Mouse (Mus musculus): ENCODE measurements around the gene Swi5. TPM values are rescaled to one million over a fixed set of nuclear protein-coding genes. Genes with fewer than 3 reads are reported as not detected.

Swi5 gene
- polyA plus RNA-seq, 1 experiment from 2014 or later: 368 TPM

GRCm38 (mm10) chr2:32321591-32322298 is 33.9 kb upstream of the Swi5 start:
- Histone ChIP-seq H3K4me3 (replicated peaks; ENCODE audit: low read length) (no peak overlapping the region), H3K27ac (ENCODE audit: low read length) (peak overlapping the region; percentile 84), H3K9ac (replicated peaks; ENCODE audit: low read depth, low read length) (peak overlapping the region; percentile 22; the same call in 1 of the 2 replicates), H3K27me3 (replicated peaks; ENCODE audit: control insufficient read depth, insufficient read depth, low read length) (no peaks in the 10 kb centered on the region), H3K9me3 (ENCODE audit: control insufficient read depth, low read length) (no peaks in the 10 kb centered on the region), H3K4me1 (replicated peaks; ENCODE audit: control insufficient read depth, insufficient read depth, low read length) (peaks cover 17% of the 10 kb centered on the region), H3K4me2 (ENCODE audit: low read length) (no peak overlapping the region), H3K36me3 (ENCODE audit: control insufficient read depth, insufficient read depth) (no peaks in the 10 kb centered on the region)
- no peak for ATAC-seq
- 67% methylated on average over 9 of the region's 9 CpGs for WGBS

DNA sequence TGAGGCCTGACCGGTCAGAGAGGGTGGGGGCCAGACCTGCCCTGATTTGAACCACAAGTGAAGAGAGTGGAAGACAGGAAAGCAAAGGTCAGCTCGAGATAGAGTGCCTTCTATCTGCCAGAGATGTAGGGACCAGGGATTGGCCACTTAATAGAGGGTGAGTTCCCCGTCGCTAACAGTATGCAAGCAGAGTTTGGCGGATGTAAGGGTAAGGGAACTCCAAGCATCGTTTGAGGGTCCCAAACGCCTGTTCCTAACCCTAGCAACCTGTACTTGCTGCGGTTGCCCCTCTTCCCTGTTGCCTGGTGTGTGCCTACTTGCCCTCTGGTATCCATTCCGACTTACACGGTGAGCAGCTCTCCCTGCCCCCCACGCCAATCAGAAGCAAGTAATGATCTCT is 32.8 kb upstream of the Swi5 start:
- WGBS: 76% methylated on average over 11 of the region's 11 CpGs
- ATAC-seq: no peak
- H3K27ac ChIP-seq (ENCODE audit: low read length): no peak overlapping the region

DNA sequence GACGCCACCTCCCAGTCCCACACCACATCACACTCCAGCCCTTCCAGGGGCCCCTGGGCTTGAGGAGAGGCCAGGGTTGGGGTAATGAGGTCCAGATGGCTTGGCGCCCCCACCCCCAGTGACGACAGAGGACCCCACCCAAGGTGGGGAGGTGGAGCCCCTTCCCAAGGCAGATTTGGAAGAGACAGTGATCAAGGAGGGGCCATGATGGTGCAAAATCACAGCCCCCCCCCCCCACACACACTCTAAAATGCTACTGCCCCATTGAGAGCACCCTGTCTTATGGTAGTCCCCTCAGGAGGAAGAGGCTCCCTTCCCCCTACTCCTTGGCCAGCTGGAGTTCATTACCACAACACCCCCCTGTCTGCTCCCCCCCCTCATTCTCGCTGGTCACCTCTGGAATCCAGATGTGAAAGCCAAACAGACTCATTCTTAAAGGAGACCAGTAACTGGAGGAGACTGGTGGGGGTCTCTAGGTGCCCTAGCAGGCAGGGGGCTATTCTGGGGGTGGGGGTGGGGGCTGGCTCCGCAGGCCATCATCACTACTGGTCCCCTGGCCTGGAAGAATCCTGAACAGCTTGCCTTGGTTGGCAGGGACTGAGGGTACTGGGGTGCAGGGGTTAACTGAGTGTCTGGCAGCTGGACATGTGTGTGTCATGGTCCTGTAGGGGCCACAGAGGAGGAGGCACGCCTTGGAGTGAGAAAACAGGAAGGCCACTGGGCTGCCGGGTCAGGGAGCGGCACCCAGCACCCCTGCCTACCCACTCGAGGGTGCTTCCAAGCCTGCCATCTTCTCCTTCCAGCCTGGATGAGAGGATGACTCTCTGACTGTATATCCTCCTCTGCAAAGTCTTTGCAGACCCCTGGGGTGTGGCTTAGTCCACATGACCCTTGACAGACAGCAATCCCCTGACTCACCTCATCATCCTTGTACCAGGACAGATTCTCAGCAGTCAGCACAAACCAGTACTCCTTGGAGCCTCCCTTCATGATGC is 32.0 kb upstream of the Swi5 start:
- no peaks in the 10 kb centered on the region for H3K9me3 ChIP-seq (ENCODE audit: control insufficient read depth, low read length)
- H3K4me2 ChIP-seq (ENCODE audit: low read length): no peak overlapping the region
- peaks cover 17% of the 10 kb centered on the region for H3K4me1 ChIP-seq (replicated peaks; ENCODE audit: control insufficient read depth, insufficient read depth, low read length)
- no peak overlapping the region for H3K4me3 ChIP-seq (replicated peaks; ENCODE audit: low read length)
- no peak for ATAC-seq
- WGBS: 71% methylated on average over 9 of the region's 9 CpGs
- H3K36me3 ChIP-seq (ENCODE audit: control insufficient read depth, insufficient read depth): 0 out of 2 replicates have a peak, but pooled peaks cover 2% of the 10 kb centered on the region
- H3K9ac ChIP-seq (replicated peaks; ENCODE audit: low read depth, low read length): no peak overlapping the region
- no peak overlapping the region for H3K27ac ChIP-seq (ENCODE audit: low read length)
- no peaks in the 10 kb centered on the region for H3K27me3 ChIP-seq (replicated peaks; ENCODE audit: control insufficient read depth, insufficient read depth, low read length)

More for the DNA sequence above, 32.8 kb upstream of the Swi5 start:
- H3K4me2 ChIP-seq (ENCODE audit: low read length): no peak overlapping the region
- H3K36me3 ChIP-seq (ENCODE audit: control insufficient read depth, insufficient read depth): no peaks in the 10 kb centered on the region
- H3K9ac ChIP-seq (replicated peaks; ENCODE audit: low read depth, low read length): no peak overlapping the region
- peaks cover 17% of the 10 kb centered on the region for H3K4me1 ChIP-seq (replicated peaks; ENCODE audit: control insufficient read depth, insufficient read depth, low read length)
- no peaks in the 10 kb centered on the region for H3K9me3 ChIP-seq (ENCODE audit: control insufficient read depth, low read length)
- H3K4me3 ChIP-seq (replicated peaks; ENCODE audit: low read length): no peak overlapping the region
- no peaks in the 10 kb centered on the region for H3K27me3 ChIP-seq (replicated peaks; ENCODE audit: control insufficient read depth, insufficient read depth, low read length)

DNA sequence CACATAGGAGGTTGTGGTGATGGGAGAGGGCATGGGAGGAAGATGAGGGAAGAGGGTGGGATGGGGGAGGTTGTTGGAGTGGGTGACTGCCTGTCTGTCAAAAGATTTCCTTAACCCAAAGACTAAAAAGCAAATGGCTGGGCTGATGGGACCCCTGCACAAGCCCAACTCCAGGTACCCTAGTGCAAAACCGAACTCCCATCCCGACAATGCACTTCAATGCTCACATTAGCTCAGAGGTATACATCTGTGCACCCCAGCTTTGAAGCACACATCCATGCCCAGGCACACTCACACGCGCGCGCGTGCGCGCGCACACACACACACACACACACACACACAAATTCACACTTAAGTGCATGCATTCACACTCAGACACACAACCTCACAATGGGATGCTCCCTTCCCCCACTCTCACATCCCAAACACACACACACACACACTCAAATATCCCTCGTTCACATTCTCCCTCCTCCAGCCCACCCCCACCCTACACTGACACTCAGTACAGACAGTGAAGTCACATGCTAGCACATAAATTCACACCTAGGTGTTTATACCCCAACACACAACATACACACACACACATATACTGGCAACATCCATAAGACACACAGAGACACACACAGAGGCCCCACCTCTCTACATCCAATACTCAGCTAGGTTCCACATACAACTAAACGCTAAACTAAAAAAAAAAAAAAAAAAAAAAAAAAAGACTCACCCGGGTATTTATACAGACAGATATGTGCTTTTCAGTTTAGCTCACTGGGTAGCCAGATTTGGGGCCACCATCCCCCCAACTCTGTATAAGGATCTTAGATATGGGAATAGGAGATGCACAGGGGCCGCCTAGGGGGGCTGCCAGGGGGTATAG is 31.1 kb upstream of the Swi5 start:
- H3K27me3 ChIP-seq (replicated peaks; ENCODE audit: control insufficient read depth, insufficient read depth, low read length): no peaks in the 10 kb centered on the region
- H3K27ac ChIP-seq (ENCODE audit: low read length): no peak overlapping the region
- H3K4me1 ChIP-seq (replicated peaks; ENCODE audit: control insufficient read depth, insufficient read depth, low read length): peaks cover 17% of the 10 kb centered on the region
- no peak overlapping the region; the same call in none of the 2 replicates for H3K4me2 ChIP-seq (ENCODE audit: low read length)
- 0 out of 2 replicates have a peak, but pooled peaks cover 2% of the 10 kb centered on the region for H3K36me3 ChIP-seq (ENCODE audit: control insufficient read depth, insufficient read depth)
- 79% methylated on average over 14 of the region's 14 CpGs for WGBS
- ATAC-seq: no peak
- H3K9ac ChIP-seq (replicated peaks; ENCODE audit: low read depth, low read length): no peak overlapping the region
- H3K4me3 ChIP-seq (replicated peaks; ENCODE audit: low read length): no peak overlapping the region
- H3K9me3 ChIP-seq (ENCODE audit: control insufficient read depth, low read length): no peaks in the 10 kb centered on the region

GRCm38 (mm10) chr2:32317791-32318417 is 30.0 kb upstream of the Swi5 start:
- ATAC-seq: no peak
- Histone ChIP-seq H3K9me3 (ENCODE audit: control insufficient read depth, low read length) (no peaks in the 10 kb centered on the region), H3K27ac (ENCODE audit: low read length) (no peak overlapping the region), H3K4me1 (replicated peaks; ENCODE audit: control insufficient read depth, insufficient read depth, low read length) (peaks cover 13% of the 10 kb centered on the region), H3K36me3 (ENCODE audit: control insufficient read depth, insufficient read depth) (0 out of 2 replicates have a peak, but pooled peaks cover 2% of the 10 kb centered on the region), H3K27me3 (replicated peaks; ENCODE audit: control insufficient read depth, insufficient read depth, low read length) (no peaks in the 10 kb centered on the region), H3K4me2 (ENCODE audit: low read length) (peak overlapping the region; percentile 34), H3K4me3 (replicated peaks; ENCODE audit: low read length) (peak overlapping the region; percentile 9; the same call in 1 of the 2 replicates), H3K9ac (replicated peaks; ENCODE audit: low read depth, low read length) (peak overlapping the region; percentile 23; the same call in 1 of the 2 replicates)
- 10% methylated on average over 16 of the region's 19 CpGs for WGBS

- Histone ChIP-seq H3K27ac (ENCODE audit: low read length) (no peak overlapping the region), H3K4me1 (replicated peaks; ENCODE audit: control insufficient read depth, insufficient read depth, low read length) (peaks cover 11% of the 10 kb centered on the region), H3K9me3 (ENCODE audit: control insufficient read depth, low read length) (no peaks in the 10 kb centered on the region), H3K9ac (replicated peaks; ENCODE audit: low read depth, low read length) (no peak overlapping the region), H3K4me3 (replicated peaks; ENCODE audit: low read length) (no peak overlapping the region), H3K4me2 (ENCODE audit: low read length) (no peak overlapping the region), H3K27me3 (replicated peaks; ENCODE audit: control insufficient read depth, insufficient read depth, low read length) (no peaks in the 10 kb centered on the region), H3K36me3 (ENCODE audit: control insufficient read depth, insufficient read depth) (0 out of 2 replicates have a peak, but pooled peaks cover 2% of the 10 kb centered on the region)
- ATAC-seq: no peak
- 73% methylated on average over 20 of the region's 20 CpGs for WGBS
Measured at GRCm38 (mm10) chr2:32316887-32317656, 29.2 kb upstream of the Swi5 start.

- H3K9ac ChIP-seq (replicated peaks; ENCODE audit: low read depth, low read length): no peak overlapping the region
- H3K4me2 ChIP-seq (ENCODE audit: low read length): no peak overlapping the region
- H3K9me3 ChIP-seq (ENCODE audit: control insufficient read depth, low read length): no peaks in the 10 kb centered on the region
- H3K4me1 ChIP-seq (replicated peaks; ENCODE audit: control insufficient read depth, insufficient read depth, low read length): peaks cover 18% of the 10 kb centered on the region
- no peak for ATAC-seq
- 10% methylated on average over 8 of the region's 8 CpGs for WGBS
- H3K27ac ChIP-seq (ENCODE audit: low read length): no peak overlapping the region
- 0 out of 2 replicates have a peak, but pooled peaks cover 2% of the 10 kb centered on the region for H3K36me3 ChIP-seq (ENCODE audit: control insufficient read depth, insufficient read depth)
- no peak overlapping the region for H3K4me3 ChIP-seq (replicated peaks; ENCODE audit: low read length)
- H3K27me3 ChIP-seq (replicated peaks; ENCODE audit: control insufficient read depth, insufficient read depth, low read length): no peaks in the 10 kb centered on the region
Measured at GRCm38 (mm10) chr2:32315751-32316150, 27.9 kb upstream of the Swi5 start.

GRCm38 (mm10) chr2:32314831-32315230 is 27.0 kb upstream of the Swi5 start:
- Histone ChIP-seq H3K27ac (ENCODE audit: low read length) (no peak overlapping the region), H3K9ac (replicated peaks; ENCODE audit: low read depth, low read length) (no peak overlapping the region), H3K4me3 (replicated peaks; ENCODE audit: low read length) (no peak overlapping the region), H3K9me3 (ENCODE audit: control insufficient read depth, low read length) (no peaks in the 10 kb centered on the region), H3K27me3 (replicated peaks; ENCODE audit: control insufficient read depth, insufficient read depth, low read length) (no peaks in the 10 kb centered on the region), H3K36me3 (ENCODE audit: control insufficient read depth, insufficient read depth) (peaks cover 2% of the 10 kb centered on the region; the same call in 1 of the 2 replicates), H3K4me1 (replicated peaks; ENCODE audit: control insufficient read depth, insufficient read depth, low read length) (peaks cover 18% of the 10 kb centered on the region), H3K4me2 (ENCODE audit: low read length) (no peak overlapping the region)
- no peak for ATAC-seq
- WGBS: 94% methylated on average over 14 of the region's 14 CpGs
